Mouse (Mus musculus): ENCODE data around the gene Nt5c3b.

Gene Nt5c3b

GRCm38 (mm10) chr11:100441797-100442196, at the start of gene Nt5c3b, which contains the start of gene Klhl10:
Gene Nt5c3b (minus strand): TSS chr11:100441808.
Gene Klhl10 (plus strand): TSS chr11:100441917.
- in situ Hi-C loops (cut with MboI; ENCODE audit: low sequenced_read_pairs), result no loop called here

- in situ Hi-C loops (cut with MboI; ENCODE audit: low sequenced_read_pairs), result loop anchor here (10.0 kb wide), 1 partner anchor 214 kb away; the partner anchor contains the start of gene Dhx58
Measured at GRCm38 (mm10) chr11:100490951-100491350, 49.3 kb upstream of the Nt5c3b start.

GRCm38 (mm10) chr11:100485801-100486538, 44.4 kb upstream of the Nt5c3b start:
- in situ Hi-C loops (cut with MboI; ENCODE audit: low sequenced_read_pairs), result no loop called here

- in situ Hi-C loops (cut with MboI; ENCODE audit: low sequenced_read_pairs), result no loop called here
Measured at GRCm38 (mm10) chr11:100484461-100484860, 42.9 kb upstream of the Nt5c3b start.

- in situ Hi-C loops (cut with MboI; ENCODE audit: low sequenced_read_pairs), result no loop called here
Measured at GRCm38 (mm10) chr11:100479152-100479551, 37.5 kb upstream of the Nt5c3b start.

DNA sequence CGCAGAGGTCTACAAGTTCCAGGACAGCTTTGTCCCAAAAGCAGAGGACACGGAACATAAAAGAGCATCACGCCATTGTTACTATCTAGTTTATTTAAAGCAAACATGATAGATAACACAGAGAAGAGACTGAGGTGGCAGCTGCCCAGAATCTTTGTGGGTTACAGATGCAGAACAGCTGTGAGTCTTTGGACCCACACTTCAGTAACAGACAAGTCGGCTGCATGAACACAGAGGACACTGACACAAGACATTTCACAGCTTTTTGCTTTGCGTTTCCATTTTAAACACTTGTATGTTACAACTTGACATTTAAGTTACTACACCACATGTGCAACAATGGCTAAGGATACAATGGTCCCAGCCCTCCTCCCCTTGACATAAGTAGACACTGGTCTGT, 34.7 kb upstream of the Nt5c3b start:
- in situ Hi-C loops (cut with MboI; ENCODE audit: low sequenced_read_pairs), result no loop called here

DNA sequence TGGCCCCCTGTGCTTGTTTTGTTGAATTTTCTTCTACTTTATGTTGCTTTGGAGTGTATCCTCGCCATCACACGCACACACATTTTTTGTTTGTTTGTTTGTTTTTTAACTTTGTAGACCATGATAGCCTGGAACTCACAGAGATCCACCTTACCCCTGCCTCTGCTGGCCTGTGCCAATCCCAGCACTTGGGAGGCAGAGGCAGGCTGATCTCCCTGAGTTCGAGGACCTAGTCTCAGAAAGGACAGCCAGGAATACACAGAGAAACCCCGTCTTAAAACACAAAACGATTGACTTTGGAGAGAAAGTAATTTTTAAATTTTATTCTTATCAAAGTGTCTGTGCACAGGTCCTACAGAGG, 31.3 kb upstream of the Nt5c3b start:
- in situ Hi-C loops (cut with MboI; ENCODE audit: low sequenced_read_pairs), result no loop called here

- in situ Hi-C loops (cut with MboI; ENCODE audit: low sequenced_read_pairs), result no loop called here
Measured at GRCm38 (mm10) chr11:100472197-100472934, 30.8 kb upstream of the Nt5c3b start, which contains the start of gene Klhl11. Gene Klhl11 (minus strand): TSS chr11:100472741.

- in situ Hi-C loops (cut with MboI; ENCODE audit: low sequenced_read_pairs), result no loop called here
Measured at GRCm38 (mm10) chr11:100471352-100472196, 30.0 kb upstream of the Nt5c3b start.

DNA sequence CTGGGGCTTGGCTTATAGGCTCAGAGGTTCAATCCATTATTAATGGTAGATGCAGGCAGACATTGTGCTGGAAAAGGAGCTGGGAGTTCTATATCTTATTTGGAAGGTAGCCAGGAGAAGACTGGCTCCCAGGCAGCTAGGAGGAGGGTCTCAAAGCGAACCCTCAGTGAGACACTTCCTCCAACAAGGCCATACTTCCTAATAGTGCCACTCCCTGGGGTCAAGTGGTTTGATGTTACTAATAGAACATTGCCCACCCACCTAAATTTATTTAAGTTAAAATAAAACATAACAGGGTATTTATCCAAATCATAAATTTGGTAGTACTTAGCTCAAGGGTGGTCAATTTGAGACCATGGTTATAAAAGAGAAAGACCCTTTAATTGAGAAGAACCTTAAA, 24.2 kb upstream of the Nt5c3b start:
- in situ Hi-C loops (cut with MboI; ENCODE audit: low sequenced_read_pairs), result no loop called here

- in situ Hi-C loops (cut with MboI; ENCODE audit: low sequenced_read_pairs), result no loop called here
Measured at GRCm38 (mm10) chr11:100465229-100465792, 23.7 kb upstream of the Nt5c3b start.

DNA sequence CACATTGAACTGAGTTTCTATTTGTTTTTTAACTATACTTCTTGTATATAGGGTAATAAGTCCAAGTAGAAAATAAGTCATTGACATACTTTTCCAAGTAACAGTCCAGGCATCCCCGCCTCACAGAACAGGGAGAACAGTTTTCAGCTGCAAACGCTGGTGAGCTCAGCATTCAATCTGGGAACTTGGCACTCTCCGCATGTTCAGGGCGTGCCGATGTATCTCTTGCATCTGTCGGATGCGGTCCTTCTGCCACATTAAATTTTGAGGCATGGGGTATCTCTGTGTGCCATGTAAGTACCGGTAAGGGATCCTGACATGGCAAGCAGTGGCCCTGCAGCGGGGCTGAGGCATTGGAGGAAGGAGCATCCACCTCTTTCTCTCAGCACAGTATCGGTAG, 21.1 kb upstream of the Nt5c3b start:
- in situ Hi-C loops (cut with MboI; ENCODE audit: low sequenced_read_pairs), result no loop called here

DNA sequence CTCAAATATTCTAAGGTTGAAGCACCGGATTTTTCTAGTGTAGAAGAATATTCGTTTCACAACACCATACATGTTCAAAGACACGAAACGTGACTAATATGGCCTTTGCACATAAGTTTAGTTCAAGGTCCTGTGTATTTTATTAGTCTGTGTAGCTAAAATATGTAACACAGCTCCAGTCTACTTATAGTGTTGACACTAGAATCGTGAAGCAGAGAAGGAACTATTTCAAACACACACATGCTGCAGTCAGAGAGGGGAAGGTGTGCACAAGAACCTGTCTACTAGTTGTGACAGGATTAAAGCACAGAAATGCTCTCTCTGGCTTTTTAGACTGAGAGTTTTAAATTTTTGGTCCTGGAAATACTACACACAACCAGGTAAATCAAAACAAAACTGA, 16.1 kb upstream of the Nt5c3b start:
- in situ Hi-C loops (cut with MboI; ENCODE audit: low sequenced_read_pairs), result no loop called here

GRCm38 (mm10) chr11:100457247-100457646, 15.6 kb upstream of the Nt5c3b start:
- in situ Hi-C loops (cut with MboI; ENCODE audit: low sequenced_read_pairs), result no loop called here

DNA sequence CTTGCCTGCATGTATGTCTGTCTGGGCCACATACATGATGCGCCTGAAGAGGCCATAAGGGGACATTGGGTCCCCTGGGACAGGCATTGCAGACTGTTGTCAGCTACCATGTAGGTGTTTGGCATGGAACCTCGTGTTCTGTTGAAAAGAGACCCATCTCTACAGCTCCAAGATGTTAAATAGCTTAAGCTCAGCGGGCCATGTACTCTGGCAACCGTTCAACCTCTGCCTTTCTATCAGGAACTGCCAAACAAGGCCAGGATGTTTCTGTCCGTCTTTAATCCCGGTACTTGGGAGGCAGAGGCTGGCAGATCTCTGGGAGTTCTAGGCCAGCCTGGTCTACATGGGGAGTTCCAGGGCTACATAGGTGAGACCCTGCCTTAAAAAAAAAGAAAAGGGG, 1.0 kb upstream of the Nt5c3b start:
- in situ Hi-C loops (cut with MboI; ENCODE audit: low sequenced_read_pairs), result no loop called here

GRCm38 (mm10) chr11:100440691-100441522, 701 bp downstream of the Nt5c3b start:
- in situ Hi-C loops (cut with MboI; ENCODE audit: low sequenced_read_pairs), result no loop called here

DNA sequence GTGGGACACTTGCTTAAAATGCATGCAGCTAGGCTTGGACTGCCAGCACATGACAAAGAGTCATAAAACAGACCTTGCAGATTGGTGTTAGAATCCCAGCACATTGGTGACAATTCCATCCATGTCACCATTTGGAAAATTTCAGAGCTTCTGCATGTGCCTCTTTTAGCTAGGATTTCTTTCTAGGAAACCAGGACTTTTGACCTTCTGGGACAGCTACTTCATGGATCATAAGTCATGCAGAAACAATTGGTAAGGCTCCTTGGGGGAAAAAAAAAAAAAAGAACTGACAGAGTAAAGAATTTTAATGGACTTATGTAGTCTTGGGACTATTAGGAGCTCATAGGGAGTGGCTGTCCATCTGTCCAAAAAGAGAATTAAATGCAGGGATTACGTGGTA, 3.7 kb downstream of the Nt5c3b start:
- in situ Hi-C loops (cut with MboI; ENCODE audit: low sequenced_read_pairs), result no loop called here

DNA sequence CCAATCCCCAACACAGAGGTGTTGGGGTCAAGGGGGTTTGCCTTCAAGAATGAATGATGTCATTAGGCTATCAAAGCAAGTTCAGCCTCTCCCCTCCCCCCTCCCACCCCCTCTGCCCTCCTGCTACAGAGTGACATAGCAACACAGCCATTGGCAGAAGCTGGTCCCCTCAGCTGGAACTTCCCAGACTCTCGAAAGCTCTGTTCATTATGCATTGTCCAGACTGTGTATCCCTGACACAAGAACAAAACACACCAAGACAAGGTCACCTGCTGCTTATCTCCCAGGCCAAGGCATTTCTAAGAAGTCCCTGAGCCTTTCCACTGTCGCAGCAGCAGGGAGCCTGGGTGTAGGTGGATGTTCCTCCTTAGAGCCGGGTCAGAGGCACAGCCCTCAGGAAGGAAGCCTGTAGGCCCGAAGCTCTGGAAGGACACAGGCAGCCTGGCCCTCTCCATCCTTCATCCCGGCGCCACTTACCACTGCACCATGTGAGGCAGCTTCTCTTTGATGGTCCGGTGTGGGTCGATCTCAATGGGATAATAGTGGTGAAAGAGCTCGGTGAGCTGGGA, 5.8 kb downstream of the Nt5c3b start:
- in situ Hi-C loops (cut with MboI; ENCODE audit: low sequenced_read_pairs), result no loop called here

- in situ Hi-C loops (cut with MboI; ENCODE audit: low sequenced_read_pairs), result no loop called here
Measured at GRCm38 (mm10) chr11:100432002-100432401, 9.6 kb downstream of the Nt5c3b start.

DNA sequence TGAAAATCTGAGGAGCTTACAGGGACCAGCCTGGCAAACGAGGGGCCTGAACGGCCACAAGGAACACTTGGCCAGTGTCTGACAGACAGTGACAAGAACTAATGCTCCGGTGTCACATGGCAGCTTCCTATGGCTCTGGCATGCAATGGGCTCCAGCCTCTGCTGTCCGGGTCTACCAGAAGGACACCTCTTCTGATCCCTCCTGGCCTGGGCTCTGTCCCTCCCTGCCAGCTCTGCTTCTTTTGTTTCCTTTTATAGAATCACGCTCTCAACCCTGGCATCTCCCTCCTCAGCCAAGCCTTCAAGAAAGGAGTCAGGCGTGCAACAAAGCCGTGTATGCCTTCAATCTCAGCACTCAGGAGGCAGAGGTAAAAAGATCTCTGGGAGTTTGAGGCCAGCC, 11.6 kb downstream of the Nt5c3b start:
- in situ Hi-C loops (cut with MboI; ENCODE audit: low sequenced_read_pairs), result no loop called here

All from CH12F3 (cell line).